Mouse (Mus musculus): Measurements from ENCODE around the gene Pfpl.

GRCm38 (mm10) chr19:12467436-12467835 lies 39.7 kb downstream of the Pfpl start:
- TF ChIP-seq POLR2A (IDR thresholded peaks at IDR 0.05; ENCODE audit: control insufficient read depth, extremely low read depth, insufficient read depth, low read length, poor library complexity) (no peak), CTCF (IDR thresholded peaks at IDR 0.05; ENCODE audit: borderline replicate concordance, control insufficient read depth, extremely low read depth, insufficient read depth, low read length, poor library complexity) (no peak)

Data from thymus, adult 2 months (tissue).